Mouse (Mus musculus) spleen, adult 2 months (tissue): ENCODE measurements around the gene Pbx1.

Source experiments
- CTCF ChIP-seq: fragments of 200-500 bp; IDR thresholded peaks from 2 replicates; pipeline ENCODE4 v1.5.1; 2011; ENCODE audit warnings: mild to moderate bottlenecking, inconsistent platforms; ENCODE audit not compliant: insufficient read depth, insufficient read length, insufficient replicate concordance; ENCODE audit errors: extremely low read depth
- POLR2A ChIP-seq: fragments of 200-500 bp; IDR thresholded peaks from 2 replicates; pipeline ENCODE4 v1.6.1; 2011; ENCODE audit warnings: low read depth, low read length, inconsistent platforms

- TF ChIP-seq CTCF: no peak
- TF ChIP-seq POLR2A: no peak
These were observed 51.8 kb downstream of the Pbx1 start for GRCm38 (mm10) chr1:168380241-168380770.
